Mouse (Mus musculus) induced T-regulatory cell, adult 2 months (primary cell): ENCODE results near the gene Vmn1r47.
"Not testable (repeated sequence)": the region's sequence is repeated elsewhere in the genome, so short reads cannot be mapped to it uniquely, and the experiment has no call there.

Source experiments
- DNase-seq: peaks from one replicate; pipeline ENCODE4 v3.0.0-alpha.2; 2012; ENCODE audit warnings: low read depth

Vmn1r47 gene

GRCm38 (mm10) chr6:90015847-90016246 is at the start of gene Vmn1r47:
Gene Vmn1r47, plus strand, starts transcription at chr6:90016147.
- not testable (repeated sequence) for DNase-seq

- no peak for DNase-seq
Measured at GRCm38 (mm10) chr6:89966341-89966740, 49.6 kb upstream of the Vmn1r47 start.

GRCm38 (mm10) chr6:89969013-89969412 is 46.9 kb upstream of the Vmn1r47 start, which contains the start of gene Vmn1r46:
Gene Vmn1r46, plus strand, starts transcription at chr6:89969313.
- DNase-seq = no peak

- DNase-seq = no peak
Measured at GRCm38 (mm10) chr6:89985989-89986388, 30.0 kb upstream of the Vmn1r47 start.

GRCm38 (mm10) chr6:90036741-90037140 is 20.8 kb downstream of the Vmn1r47 start, which contains the start of gene Vmn1r48:
Gene Vmn1r48, minus strand, starts transcription at chr6:90036841.
- not testable (repeated sequence) for DNase-seq
